Mouse (Mus musculus): Measurements from ENCODE around the gene Arl6.

Arl6 gene

GRCm38 (mm10) chr16:59586911-59587310 lies 52.3 kb downstream of the Arl6 start:
- DNase-seq, result no peak

DNA sequence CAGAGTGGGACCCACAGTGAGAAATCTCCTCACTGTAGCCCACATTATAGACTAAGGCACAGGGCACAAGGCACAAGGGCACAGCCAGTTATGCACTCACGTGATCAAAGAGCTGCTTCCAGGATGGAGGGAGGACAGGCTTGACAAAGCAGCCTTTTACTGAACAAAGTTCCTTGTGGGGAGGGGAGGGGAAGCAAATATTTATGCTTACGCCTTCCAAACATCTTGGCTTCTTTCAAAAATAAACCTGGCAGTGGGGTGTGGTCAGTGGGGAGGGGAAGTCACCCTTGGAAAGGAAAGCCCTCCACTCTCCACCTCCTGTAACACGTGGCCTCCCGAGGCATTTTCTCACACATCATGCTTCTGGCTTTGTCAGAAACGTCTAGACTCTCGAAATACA lies 52.9 kb downstream of the Arl6 start:
- DNase-seq, result peak; percentile 23

- DNase-seq, result no peak
Observed at GRCm38 (mm10) chr16:59585706-59586244, 53.4 kb downstream of the Arl6 start.

GRCm38 (mm10) chr16:59583515-59583914 lies 55.7 kb downstream of the Arl6 start:
- no peak for DNase-seq

DNA sequence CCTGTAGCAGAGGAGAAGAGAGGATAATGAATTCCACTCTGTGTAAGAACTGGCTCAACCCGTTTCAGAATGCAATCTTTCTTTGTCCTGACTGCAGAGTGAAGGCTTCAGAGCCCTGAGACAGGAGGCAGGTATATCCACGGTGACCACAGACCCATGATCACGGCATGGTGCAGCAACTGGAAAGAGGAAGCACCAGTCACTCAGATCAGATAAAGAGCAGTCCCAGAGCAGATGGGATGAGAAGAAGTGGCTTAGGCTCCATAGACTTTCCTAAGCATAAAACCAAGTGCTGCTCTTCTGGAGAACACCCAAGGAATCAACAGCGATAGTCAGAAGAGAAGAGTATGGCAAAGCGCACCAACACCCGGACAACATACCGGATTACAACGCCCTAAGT lies 60.0 kb downstream of the Arl6 start:
- no peak for DNase-seq

- no peak for DNase-seq
Observed at GRCm38 (mm10) chr16:59573961-59574360, 65.2 kb downstream of the Arl6 start.

DNA sequence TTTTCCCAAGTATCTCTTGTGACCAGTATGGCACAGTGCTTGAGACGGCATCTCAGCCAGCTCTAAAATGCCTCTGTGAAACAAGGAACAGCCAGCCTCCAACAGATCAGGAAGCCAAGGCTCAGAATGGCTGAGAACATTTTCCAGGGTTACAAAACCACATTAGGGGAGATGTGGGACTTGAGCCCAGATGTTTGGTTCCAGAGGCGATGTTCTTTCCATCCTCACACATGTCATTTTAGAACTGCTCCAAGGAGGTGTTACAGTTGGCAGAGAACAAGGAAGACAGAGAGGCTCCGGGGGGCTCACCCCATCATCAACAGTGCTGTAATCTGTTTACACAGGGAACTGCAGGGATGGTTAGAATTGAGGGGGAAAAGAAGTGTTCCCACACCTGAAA lies 66.5 kb downstream of the Arl6 start:
- DNase-seq, result no peak

GRCm38 (mm10) chr16:59570807-59571206 lies 68.4 kb downstream of the Arl6 start:
- DNase-seq, result no peak

DNA sequence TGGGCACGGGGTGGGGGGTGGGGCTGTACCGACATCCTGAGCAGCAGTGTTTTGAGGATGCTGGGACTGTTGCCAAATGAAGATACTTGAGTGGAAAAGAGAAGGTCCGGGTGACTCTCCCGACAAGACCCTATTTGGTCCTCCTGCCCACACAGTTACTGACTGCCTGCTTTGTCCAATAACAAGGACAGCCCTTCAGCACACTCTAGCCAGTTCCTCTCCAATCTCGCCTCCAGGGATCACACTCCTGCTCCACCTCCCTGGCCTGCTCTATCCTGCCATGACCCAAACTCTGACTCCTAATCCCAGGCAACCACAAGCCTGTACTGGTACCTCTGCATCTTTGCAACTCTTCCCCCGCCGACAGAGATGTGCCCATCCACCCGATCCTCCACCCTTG lies 69.4 kb downstream of the Arl6 start:
- DNase-seq, result no peak

GRCm38 (mm10) chr16:59567721-59568381 lies 71.3 kb downstream of the Arl6 start:
- no peak for DNase-seq

DNA sequence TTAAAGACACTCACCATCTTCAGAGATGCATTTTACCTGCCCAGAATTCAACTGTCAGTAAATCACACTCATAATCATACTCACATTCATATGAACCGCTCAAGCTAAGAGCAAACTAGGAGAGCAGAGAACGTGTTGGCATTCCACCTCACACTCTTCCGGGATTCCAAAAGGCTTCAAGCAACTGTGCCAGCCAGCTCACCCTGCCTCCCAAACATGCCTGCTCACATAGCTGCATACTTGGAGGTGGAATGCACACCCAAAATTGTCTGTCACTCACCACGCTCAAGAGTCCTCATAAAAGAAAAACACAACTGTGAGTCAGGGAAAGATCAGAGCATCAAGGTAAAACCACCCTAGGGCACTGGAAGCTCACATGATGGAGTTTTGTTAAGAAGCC lies 72.8 kb downstream of the Arl6 start:
- DNase-seq, result no peak

DNA sequence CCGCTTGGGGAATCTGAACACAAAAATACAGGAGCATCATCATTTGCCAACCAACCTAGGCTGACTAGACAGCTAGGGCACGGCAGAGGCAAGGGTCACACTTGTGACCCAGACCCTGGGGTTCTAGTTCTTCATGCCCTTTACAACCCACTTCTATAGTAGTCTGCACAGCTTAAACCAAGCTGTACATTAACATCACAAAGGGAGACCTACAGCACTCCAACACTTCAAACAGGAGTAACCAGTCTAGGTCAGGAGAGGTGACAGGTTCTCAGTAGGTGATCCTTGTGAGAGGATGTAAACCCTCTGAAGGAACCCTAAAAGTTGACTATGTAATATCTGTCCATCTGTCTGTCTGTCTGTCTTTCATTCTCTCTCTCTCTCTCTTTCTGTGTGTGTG lies 73.6 kb downstream of the Arl6 start:
- no peak for DNase-seq

- DNase-seq, result no peak
Observed at GRCm38 (mm10) chr16:59564025-59564424, 75.2 kb downstream of the Arl6 start.
